Mouse (Mus musculus) kidney, postnatal 36 days (tissue): ENCODE results near the gene Traip.

ENCODE experiments used
- DNase-seq, 2 experiments: peaks; one replicate each; pipeline ENCODE4 v3.0.0; 2021 to 2022; ENCODE audit warnings: mixed read lengths in 2 of 2

The Traip gene

DNA sequence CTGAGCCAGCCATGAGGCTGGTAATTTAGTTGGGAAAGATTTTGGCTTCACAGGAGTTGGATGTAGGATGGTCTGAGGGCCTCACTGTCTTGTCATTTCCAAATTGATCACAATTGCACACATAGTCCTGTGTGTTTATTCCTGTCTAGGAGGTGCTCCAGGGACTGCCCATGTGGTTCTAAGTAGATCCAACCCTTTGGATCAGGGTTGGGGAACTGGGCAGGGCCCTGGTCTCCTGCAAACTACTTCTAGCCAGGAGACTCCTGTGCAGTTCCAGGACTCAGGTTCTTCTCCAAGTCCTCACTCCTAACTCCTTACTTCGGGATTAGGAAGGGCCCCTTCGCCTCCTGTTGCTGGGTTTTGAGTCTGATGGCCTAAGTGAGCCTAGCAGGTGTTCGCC, 14.6 kb upstream of the Traip start, which contains the start of gene Camkv:
TSS of gene Camkv (plus strand) at position 301 of the 400 bp plus-strand sequence.
- no peak for DNase-seq

DNA sequence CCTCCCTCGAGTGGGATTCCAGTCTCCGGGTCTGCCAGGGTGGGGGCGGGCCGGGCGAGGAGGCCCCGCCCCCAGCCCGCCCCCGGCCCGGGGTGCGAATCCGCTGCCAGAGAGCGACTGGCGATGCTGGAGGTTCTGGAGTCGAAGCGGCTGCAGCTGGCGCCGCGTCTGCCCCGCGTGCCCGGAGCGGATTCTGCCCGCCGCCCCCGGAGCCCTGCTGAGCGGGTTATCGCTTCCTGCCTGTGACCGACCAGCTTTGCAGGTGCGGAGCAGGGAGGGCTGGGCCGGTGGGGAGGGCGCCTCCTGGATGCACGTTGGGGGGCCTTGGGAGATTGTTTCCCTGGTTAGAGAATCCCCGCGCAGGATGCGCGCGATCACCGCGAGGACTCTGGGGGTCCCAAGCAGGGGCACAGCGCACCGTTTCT, 14.1 kb upstream of the Traip start:
- peak in 1 of 2 experiments; percentile 18 for DNase-seq

DNA sequence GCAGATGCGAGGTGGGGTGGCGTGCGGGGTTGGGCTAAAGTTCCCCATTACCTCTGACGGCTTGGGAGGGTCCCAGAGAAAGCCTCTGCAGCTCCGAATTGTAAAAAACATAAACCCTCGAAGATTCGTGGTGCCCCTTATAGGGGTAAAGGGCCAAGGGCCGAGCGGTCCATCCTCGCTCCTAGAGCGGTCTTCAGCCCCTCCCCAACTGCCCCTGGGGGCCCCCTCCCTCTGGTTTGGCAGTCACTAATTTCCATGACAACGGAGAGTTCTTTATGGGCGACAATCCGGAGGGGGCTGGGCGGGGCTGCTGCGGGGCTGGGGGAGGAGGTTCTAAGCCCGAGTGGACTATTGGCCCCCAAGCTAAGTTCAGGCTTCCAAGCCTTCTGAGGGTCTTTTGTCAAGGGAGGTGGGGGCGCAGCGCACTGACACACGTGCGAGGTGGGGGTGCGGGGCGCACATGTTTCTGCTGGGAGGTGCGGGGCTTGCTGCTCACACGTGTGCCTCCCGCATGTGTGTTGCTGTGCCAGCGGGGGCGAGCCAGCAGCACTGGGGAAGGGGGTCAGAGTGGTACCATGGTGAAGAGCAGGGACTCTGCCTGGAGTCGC, 13.6 kb upstream of the Traip start:
- no peak for DNase-seq

DNA sequence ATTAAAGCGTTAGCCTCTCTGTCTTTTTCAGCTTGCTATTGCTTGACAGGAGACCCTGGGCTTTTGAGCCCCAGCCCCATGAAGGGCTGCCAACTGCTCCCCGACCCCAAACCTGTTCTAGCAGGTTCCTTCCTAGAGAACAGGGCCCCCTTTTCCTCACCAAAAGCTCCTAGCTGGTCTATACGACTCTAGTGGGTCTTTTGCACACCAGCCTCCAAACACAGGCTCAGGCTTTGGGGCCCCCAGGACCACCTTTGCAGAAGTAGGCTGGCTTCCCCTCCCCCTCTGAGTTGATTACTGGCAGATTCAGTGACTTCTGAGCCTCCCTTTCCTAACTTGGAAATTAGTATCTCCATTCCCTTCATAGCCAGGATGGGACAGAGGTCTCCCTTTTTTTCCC, 13.1 kb upstream of the Traip start:
- no peak for DNase-seq

DNA sequence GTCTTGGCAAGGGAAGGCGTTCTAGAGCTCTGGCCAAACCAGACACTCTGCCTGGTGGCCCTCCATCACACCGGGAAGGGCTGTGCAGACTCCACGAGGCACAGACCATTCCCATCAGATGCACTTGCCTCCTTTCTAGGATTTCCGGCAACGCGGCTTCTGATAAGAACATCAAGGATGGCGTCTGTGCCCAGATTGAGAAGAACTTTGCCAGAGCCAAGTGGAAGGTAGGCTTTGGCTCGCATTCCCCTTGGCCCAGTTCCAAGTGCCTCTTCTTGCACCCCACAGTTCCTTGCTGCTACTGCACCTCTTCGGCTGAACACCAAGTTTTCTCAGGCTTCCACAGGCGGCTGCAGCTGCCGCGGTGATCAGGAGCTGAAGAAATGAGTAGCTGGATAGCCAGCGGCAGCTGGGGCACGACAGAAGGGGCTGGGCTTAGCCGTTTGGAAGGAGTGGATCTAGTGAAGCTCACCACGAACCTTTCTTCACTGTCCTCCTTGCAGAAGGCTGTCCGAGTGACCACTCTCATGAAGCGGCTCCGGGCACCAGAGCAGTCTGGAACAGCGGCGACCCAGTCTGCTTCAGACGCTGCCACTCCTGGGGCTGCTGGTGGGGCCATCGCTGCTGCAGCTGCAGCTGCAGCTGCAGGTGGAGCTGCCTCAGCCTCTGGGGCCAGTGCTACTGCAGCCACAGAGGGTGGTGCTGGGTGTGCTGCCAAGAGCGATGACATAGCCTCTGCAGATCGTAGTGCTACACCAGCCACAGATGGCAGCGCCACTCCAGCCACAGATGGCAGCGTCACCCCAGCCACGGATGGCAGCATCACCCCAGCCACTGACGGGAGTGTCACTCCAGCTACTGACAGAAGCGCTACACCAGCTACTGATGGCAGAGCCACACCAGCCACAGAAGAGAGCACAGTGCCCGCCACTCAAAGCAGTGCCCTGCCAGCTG, 2.4 kb upstream of the Traip start:
- no peak for DNase-seq

DNA sequence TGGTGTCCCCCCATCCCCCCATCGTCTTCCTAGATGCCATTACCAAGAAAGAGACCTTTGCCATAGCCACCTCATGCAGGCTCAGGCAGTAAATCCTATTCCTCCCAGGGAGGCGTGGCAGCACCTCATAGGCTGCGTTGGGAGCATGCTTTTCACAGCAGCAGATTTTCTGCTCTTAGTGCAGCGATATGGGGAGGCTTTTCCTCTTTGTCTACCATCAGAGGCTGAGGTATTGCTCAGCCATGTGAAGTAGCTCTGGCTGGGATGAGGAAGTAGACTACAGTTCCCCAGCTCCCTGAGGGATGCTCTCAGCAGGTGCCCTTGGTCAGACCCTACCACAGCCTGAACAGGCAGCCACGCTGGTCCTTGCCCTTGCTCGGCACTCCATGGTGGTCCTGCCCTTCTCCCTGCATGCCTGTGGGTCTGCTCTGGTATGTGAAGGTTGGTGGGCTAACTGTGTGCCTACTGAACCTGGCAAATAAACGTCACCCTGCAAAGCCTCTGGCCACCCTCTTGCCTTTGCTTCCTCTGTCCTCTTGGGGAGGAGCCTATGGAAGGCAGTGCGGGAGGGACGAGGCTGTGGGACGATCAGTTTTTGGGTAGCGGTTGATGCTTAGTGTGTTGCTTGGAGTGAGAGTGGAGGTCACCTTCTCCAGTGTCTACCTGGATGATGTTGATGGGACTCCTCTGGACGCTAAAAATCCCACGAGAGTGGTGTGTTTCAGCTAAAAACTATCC, 583 bp upstream of the Traip start:
- DNase-seq, result no peak

DNA sequence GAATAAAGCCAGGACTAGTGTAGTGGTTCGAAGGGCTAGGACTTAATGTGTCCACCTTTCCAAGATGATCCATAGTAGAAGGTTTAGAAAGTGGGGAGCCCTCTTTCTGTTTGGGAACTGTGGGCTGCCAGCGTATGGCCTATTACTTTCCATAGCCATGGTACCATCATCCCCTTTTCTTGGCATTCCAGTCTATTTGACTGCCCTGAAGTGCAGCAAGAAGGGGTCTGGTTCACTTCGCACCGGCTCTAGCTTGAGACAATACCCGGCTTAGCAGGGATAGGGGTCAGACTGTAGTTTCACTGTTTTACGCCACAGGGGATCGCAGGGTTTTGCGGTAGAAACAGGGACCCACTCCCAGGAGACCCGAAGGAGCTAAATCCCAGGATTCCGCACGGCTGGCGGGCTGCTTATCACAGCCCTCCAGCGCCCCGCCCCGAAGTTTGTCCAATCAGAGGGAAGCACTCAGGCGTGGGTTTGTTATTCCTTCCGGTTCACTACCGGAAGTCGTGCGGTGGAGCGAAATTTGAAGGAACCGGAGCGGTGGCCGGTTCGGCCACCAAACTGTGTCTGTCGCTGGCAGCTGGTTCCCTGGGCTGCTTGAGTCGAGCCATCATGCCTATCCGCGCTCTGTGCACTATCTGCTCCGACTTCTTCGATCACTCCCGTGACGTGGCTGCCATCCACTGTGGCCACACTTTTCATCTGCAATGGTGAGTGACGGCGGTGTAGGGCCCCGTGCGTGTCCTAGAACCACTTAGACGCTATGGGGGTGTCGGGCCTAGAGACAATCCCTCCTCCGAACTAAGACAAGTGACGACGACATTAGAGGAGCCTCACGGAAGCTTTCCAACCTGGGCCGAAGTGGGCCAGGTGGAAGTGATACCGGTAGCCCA, 772 bp downstream of the Traip start:
- peak; percentile 95 to 98 for DNase-seq

DNA sequence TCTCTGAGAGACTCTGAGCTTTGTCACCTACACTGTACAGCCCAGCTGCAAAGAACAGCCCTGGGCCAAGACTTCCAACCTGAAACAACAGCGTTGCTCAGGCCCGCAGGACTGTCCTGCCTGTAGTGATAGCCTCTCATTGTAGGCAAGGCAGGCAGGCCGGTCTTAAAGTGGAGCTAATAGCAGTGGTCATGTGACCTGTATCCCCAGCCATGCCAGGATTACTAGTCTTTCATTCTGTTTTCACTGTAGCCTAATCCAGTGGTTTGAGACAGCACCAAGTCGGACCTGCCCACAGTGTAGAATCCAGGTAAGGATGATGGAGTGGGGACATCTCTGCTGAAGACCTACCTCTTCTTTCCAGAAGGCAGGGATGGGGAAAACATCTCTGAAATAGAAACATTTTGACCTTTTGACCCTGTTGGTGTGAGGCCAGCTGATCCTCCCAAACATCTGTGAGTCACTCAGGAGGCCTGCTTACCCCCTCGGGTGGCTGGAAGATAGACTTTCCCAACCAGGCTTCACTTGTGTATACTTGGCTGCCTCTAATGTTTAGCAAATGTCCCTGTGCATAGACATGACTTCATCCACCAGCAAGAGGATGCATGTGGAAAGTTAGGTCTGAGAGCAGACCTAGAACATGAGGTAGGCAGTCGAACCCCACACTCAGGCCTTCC, 5.8 kb downstream of the Traip start:
- no peak for DNase-seq

DNA sequence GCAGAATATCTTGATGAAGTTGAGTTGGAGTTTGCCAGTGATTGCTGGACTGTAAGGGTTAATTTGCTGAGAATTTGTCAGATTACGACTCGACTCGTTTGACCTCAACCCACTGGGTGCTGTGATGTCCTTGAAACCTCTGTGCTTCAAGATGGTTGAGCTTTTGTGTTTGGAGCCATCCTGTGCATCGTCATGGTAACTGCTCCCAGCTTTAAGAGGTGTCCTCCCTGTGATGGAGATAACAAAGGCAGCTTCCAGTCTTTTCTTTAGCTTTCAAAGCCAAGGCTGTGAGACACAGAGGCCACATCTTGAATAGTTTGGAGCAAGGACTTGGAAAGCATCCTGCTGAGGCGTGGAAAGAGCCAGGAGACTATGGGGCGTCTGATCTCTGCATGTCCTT, 7.2 kb downstream of the Traip start:
- no peak for DNase-seq

DNA sequence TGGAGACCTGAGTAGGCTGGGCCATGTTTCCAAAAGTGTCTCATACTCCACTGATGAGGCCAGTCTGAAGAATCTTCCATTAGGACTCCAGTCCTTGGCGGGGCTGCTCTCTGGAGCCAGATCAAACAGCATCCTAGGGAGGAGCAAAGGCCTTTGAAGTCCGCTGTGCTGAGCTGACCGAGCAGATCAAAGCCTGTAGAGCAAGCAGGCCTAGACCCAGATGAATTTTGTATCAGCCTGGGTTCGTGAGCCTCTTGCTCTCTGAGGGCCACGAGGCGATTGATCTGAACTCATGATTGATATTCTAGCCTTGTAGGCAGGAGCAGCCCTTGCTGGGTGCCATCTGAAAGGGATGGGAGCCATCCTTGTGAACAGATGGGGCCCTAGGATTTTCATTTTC, 10.0 kb downstream of the Traip start:
- no peak for DNase-seq

DNA sequence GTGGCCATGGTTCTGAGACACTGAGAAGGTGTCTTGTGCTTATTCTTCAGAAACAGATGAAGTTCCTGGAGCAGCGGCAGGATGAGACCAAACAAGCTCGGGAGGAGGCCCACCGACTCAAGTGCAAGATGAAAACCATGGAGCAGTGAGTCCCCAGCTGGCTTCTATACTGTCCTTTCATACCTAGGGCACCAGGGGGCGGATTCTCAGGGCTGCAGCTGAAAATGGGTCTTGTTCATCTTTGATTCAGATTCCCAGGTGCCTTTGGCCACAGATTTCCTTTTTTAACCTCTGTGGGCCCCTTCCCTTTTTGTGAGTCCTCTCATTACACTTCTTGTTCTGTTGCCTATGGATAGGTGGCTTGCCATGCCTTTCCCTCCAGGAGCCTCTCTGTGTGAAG, 11.0 kb downstream of the Traip start:
- DNase-seq, result no peak

DNA sequence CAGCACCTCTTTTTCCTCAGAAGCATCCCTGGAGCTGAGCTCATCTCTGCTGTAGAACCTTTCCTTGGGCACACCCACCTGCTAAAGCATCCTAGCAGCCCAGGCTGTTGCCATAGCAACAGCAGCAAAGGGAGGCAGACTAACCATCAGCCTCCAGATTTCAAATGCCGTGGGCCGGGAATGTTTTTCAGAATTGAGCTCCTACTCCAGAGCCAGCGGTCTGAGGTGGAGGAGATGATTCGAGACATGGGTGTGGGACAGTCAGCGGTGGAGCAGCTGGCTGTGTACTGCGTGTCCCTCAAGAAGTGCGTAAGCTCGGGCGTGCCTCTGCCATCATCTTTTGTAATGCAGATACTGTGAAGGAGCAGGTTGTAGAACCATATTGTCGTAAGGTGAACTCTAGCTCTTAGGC, 11.4 kb downstream of the Traip start:
- no peak for DNase-seq

DNA sequence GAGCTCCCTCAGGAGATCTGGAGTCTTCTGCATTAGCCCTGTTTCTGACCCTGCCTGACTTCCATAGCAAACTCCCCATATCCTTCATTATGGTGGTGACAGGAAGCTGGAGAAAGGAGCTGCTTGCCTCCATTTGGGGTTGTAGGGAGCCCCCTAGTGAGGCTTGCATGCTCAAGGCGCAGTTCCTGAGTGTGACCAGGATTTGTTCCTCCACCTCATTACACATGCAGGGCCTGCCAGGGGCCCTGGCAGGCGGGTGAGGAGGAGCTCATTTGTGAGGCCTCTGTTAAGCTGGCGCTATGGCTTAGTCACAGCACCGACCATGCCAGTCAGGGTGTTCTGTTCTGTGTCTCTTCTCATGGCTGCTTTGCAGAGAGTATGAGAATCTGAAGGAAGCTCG, 11.9 kb downstream of the Traip start:
- peak in 1 of 2 experiments; percentile 16 for DNase-seq

DNA sequence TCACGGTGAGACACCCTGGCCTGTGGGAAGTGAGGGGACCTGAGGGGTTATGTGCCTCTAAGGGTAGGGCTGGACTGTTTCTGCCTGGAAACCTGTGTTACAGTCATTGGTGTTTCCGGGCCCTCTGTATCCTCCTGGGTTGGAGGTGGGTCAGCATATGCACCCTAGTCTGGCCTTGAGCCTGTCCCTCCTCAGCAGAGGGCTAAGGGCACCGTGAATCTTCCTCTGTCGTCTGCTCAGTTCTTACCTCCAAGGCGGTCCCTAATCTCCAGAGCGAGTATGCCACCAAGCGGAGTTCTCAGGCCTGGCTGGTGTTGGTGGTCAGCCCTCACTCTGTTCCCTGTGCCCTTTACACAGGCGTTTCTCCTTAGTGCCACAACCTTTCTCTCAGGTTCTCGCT, 13.0 kb downstream of the Traip start:
- DNase-seq, result no peak

DNA sequence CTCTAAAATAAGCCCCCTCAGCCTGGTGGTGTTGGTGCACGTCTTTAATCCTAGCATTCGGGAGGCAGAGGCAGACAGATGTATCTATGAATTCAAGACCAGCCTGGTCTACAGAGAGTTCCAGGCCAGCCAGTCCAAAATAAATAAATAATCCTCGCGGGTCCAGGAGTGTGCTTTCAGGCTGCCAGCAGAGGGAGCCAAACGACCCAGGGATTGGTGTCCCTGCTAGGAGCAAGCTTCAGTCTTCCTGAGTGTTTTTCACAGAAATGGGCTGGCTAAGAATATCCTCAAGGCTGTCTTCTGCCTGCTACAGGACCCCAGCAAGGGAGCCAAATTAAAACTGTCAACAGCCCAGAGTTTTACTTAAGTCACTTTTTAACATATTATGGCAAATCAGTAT, 13.8 kb downstream of the Traip start:
- DNase-seq, result peak; percentile 82 to 96

DNA sequence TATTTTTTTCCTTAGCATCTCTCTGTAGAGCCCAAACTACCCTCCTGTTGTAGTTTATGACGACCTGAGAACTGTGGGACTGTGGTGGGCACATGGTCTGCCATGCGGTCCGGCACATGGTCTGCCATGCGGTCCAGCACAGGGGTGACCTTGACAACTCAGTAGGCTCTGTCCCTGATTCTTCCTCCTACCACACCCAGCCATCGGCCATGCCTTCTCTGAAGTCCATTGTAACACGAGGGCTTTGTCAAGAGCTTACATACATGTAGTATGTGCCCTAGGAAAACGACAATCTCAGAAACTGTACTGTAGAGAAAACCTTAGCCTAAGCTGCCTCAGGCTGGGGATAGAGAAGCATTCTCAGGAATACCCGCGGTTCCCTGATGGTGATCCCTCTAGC, 14.7 kb downstream of the Traip start:
- DNase-seq, result no peak

DNA sequence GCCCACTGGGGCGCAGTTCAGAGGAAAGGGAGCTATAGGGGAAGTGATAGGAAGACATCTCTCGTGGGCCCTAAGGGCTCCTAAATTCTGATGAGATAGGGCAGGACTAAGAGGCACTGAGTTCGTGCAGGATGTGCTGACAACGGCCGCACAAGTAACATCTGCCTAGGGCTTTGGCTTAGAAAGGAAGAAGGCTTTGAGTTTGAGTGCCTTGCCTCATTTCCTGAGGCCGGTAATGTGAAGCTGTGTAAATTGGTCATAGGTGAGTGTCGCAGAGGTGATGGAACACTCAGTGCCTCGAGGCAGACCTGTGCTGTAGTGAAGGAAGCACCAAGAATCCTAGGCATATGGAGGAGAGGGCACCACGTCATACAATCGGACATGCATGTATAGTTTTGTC, 16.7 kb downstream of the Traip start:
- DNase-seq, result no peak

DNA sequence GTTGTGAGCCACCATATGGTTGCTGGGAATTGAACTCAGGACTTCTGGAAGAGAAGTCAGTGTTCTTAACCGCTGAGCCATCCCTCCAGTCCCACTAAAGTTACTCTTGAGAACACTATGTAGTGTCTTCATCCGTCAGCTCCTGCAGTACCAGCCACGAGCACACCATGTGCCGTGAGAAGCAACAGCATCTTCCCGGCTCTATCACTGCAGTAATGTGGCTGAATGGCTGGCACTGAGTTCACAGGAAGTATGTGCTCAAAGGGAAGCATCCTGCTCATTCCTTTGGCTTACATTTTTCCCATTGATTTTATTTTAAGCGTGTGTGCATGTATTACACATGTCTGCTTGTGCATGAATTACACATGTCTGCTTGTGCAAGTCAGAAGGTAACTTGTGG, 17.5 kb downstream of the Traip start:
- peak in 1 of 2 experiments; percentile 23 for DNase-seq

DNA sequence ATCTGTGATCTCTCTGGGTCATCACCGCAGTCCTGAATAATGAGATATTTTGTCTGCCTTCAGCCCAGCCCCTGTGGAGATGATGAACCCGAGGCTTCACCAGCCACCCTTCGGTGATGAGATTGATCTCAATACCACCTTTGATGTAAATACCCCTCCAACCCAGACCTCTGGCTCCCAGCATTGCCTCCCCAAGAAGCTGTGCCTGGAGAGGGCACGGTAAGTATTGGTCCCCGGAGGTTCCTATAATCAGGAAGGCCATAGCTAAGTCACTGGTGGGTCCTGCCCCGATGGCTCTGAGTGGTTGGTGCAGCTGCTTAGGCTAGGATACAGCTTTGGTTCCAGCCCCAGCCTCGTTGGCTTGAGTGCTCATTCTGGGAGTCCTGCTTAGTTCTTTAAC, 18.6 kb downstream of the Traip start:
- DNase-seq, result no peak

DNA sequence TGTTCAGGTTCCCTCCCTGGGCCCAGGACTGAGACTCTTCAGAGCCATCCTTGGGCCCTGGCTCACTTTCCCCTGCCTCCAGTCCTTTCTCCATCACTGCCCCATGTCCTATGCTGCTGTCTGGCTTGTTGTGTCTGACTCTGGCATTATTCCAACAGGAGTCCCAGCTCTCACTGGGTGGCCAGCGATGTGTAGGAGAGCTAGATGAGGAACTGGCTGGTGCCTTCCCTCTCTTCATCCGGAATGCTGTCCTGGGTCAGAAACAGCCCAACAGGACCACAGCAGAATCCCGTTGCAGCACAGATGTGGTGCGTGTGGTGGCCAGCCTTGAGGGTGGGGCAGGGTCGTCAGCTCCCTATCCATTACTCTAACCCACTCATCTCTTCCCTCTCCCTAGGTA, 20.4 kb downstream of the Traip start:
- no peak for DNase-seq

DNA sequence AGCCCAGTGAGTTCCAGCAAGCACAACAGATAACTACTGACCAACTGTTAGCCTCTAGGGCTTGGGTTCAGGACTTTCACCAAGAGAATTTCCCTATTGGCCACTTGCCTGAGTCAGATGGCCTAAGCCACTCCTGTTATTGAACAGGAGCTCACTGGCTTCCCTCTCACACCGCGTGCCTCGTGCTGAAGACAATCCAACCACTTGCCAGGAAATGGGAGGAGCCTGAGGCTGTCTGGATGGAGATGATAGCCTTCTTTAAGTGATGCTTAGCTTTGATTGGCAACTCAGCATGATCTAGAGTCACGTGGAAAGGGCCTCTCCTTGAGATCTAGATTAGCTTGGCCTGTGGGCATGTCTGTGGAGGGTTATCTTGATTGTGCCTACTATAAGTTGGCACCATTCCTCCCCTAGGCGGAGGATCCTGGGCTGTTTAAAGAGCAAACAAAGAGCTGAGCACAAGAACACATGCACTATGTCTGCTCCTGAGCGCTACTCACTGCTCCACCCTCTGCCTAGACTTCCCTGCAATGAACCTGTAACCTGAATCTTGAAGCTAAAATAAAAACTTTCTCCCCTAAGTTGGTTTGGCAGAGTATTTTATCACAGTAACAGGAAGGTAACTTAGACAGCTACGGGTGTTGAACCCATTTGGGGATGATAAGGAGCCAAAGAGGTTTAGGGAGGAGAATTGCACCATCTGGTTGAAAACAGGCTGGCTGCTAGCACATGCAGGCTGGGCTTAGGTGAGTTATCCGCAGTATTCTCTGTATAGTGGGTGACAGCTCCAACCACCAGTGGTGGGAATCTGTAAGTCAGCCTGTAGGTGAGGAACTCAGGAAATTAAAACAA, 22.0 kb downstream of the Traip start:
- peak; percentile 42 to 49 for DNase-seq
